Mouse (Mus musculus): ENCODE data around the gene Olfr338. TPM values are rescaled to one million over a fixed set of nuclear protein-coding genes. Genes with fewer than 3 reads are reported as not detected.
"Not testable (repeated sequence)": the region's sequence is repeated elsewhere in the genome, so short reads cannot be mapped to it uniquely, and the experiment has no call there.

Gene Olfr338
- under 1 TPM in 2 of 4 experiments, not detected in 2; 0.08 to 0.09 TPM for total RNA-seq (2022)

- DNase-seq (ENCODE audit: low spot score in 2 of 2): no peak
Measured at GRCm38 (mm10) chr2:36373219-36373618, at the start of gene Olfr338. Gene Olfr338 (plus strand): TSS chr2:36373519.

- DNase-seq (ENCODE audit: low spot score in 2 of 2): not testable (repeated sequence)
Measured at GRCm38 (mm10) chr2:36415174-36415573, 41.9 kb downstream of the Olfr338 start.

DNA sequence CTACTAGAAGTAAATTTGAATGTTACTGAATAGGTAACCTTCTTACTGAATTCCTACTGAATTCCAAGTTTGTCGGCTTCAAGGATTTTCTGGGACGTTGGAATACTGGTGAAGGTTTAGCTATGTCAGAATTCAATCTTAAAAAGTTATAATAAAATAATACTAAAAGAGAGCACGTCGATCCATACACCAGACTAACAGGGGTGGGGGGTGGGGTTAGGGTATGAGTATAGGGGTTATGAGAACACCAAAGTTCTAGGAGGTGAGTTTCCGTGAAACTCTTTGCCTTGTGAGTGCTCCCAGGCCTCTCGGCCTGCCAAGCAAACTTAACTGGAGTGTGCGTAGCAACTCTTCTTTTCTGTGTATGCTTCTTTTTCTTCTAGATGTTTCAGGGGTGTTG is 42.3 kb downstream of the Olfr338 start:
- not testable (repeated sequence) for DNase-seq (ENCODE audit: low spot score in 2 of 2)

GRCm38 (mm10) chr2:36418647-36419046 is 45.3 kb downstream of the Olfr338 start, which contains the start of gene Olfr339:
Gene Olfr339 (plus strand): TSS chr2:36418947.
- no peak for DNase-seq (ENCODE audit: low spot score in 2 of 2)

Other genes starting within 250 kb of the Olfr338 start
- 10 to 100 TPM; 15.4 to 25.6 (median 18.5) TPM for gene Mrrf, start 237.1 kb upstream of the Olfr338 start, total RNA-seq (2022)
- gene Rbm18, start 236.7 kb upstream of the Olfr338 start, total RNA-seq (2022): 10 to 100 TPM; 42.1 to 48.2 (median 42.9) TPM
- 10 to 100 TPM; 23.9 to 31.0 (median 27.8) TPM for gene Ptgs1, start 143.1 kb upstream of the Olfr338 start, total RNA-seq (2022)
- not detected for gene Olfr339, start 45.4 kb downstream of the Olfr338 start, total RNA-seq (2022)
- gene Olfr340, start 79.1 kb downstream of the Olfr338 start, total RNA-seq (2022): not detected
- gene Olfr341, start 108.9 kb downstream of the Olfr338 start, total RNA-seq (2022): not detected
- gene Olfr342, start 151.5 kb downstream of the Olfr338 start, total RNA-seq (2022): not detected
- not detected for gene Olfr344, start 193.1 kb downstream of the Olfr338 start, total RNA-seq (2022)

Measured in left cerebral cortex, adult 8-10 months (tissue).